Mouse (Mus musculus) bone marrow, adult 2 months (tissue): ENCODE data around the gene Itih3. TPM values are rescaled to one million over a fixed set of nuclear protein-coding genes. Genes with fewer than 3 reads are reported as not detected.

ENCODE experiments used
- H3K27ac ChIP-seq: fragments of 200-500 bp; 2 replicates; pipeline ENCODE4 v1.5.1; 2012; ENCODE audit warnings: low read depth, mild to moderate bottlenecking, control low read depth, inconsistent platforms, low read length; ENCODE audit not compliant: control insufficient read depth, poor library complexity, insufficient read depth
- H3K4me1 ChIP-seq: fragments of 200-500 bp; 2 replicates; pipeline ENCODE4 v1.6.1; 2011; ENCODE audit warnings: low read length; ENCODE audit not compliant: control insufficient read depth, insufficient read depth
- H3K4me3 ChIP-seq: fragments of 200-500 bp; replicated peaks from 2 replicates; pipeline ENCODE3; 2011; ENCODE audit warnings: mild to moderate bottlenecking, low read depth, low read length, control low read depth; ENCODE audit not compliant: control insufficient read depth
- CTCF ChIP-seq: fragments of 200-500 bp; IDR thresholded peaks from 2 replicates; pipeline ENCODE4 v1.5.1; 2011; ENCODE audit warnings: low read length, control low read depth; ENCODE audit not compliant: control insufficient read depth, insufficient read depth
- POLR2A ChIP-seq: fragments of 200-500 bp; IDR thresholded peaks from 2 replicates; pipeline ENCODE4 v1.6.1; 2011; ENCODE audit warnings: low read depth, mild to moderate bottlenecking, control low read depth, low read length, borderline replicate concordance; ENCODE audit not compliant: control insufficient read depth
- WGBS: fragments of 180-500 bp; shearing (Covaris S2); methylation state at CpG from one replicate; pipeline ENCODE4 v1.1.7; 2018; 5-methylcytosine and 5-hydroxymethylcytosine counted together
- polyA plus RNA-seq: library from polyadenylated mRNA; stranded (reverse); fragments of >200 nt; gene quantifications from 2 replicates; pipeline ENCODE4 v1.2.4, GENCODE M21; 2011; ENCODE audit warnings: low replicate concordance; ENCODE audit not compliant: missing spikeins, insufficient read depth, insufficient read length

Gene Itih3
- polyA plus RNA-seq, 1 experiment: 3.0 TPM

- 64% methylated on average over 8 of the region's 8 CpGs for WGBS
- Histone ChIP-seq H3K27ac (no peak overlapping the region), H3K4me1 (peaks cover 2% of the 10 kb centered on the region; the same call in 1 of the 2 replicates), H3K4me3 (no peak overlapping the region)
- no peak for TF ChIP-seq CTCF
These were observed 12.4 kb downstream of the Itih3 start for GRCm38 (mm10) chr14:30911141-30911540.

- 51% methylated on average over 3 of the region's 3 CpGs for WGBS
- peaks cover 2% of the 10 kb centered on the region; the same call in 1 of the 2 replicates for H3K4me1 ChIP-seq
- no peak overlapping the region for H3K27ac ChIP-seq
- H3K4me3 ChIP-seq: no peak overlapping the region
- no peak for TF ChIP-seq CTCF
- TF ChIP-seq POLR2A: no peak
These were observed 15.7 kb downstream of the Itih3 start for GRCm38 (mm10) chr14:30907814-30908265.

DNA sequence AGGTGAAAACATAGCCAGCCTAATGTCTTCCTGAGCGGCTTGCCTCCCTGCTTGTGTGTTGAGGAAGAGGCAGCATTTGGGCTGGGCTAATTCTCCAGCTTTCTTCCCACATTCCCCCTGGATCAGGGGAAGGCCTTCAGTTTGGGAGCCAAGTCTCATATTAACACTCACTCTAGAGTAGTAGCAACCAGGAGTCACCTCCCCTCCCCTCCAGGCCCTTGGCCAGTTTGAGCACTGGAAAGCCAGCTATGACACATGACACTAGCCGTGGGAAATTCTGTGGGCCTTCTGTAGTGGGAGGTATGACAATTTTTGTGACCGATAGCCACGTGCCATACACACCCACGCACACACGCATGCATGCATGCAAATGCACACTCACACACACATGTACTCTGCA is 17.6 kb downstream of the Itih3 start:
- Histone ChIP-seq H3K4me1 (peaks cover 2% of the 10 kb centered on the region; the same call in 1 of the 2 replicates), H3K4me3 (no peak overlapping the region), H3K27ac (no peak overlapping the region)
- TF ChIP-seq POLR2A (no peak), CTCF (no peak)
- whole genome bisulfite sequencing: 86% methylated on average over 6 of the region's 6 CpGs

- peaks cover 2% of the 10 kb centered on the region; the same call in 1 of the 2 replicates for H3K4me1 ChIP-seq
- H3K4me3 ChIP-seq: no peak overlapping the region
- no peak overlapping the region for H3K27ac ChIP-seq
- WGBS: 74% methylated on average over 8 of the region's 8 CpGs
- TF ChIP-seq CTCF (no peak), POLR2A (no peak)
These were observed 19.3 kb downstream of the Itih3 start for GRCm38 (mm10) chr14:30904307-30904706.

GRCm38 (mm10) chr14:30903036-30903435 is 20.5 kb downstream of the Itih3 start:
- H3K4me1 ChIP-seq: peaks cover under 1% of the 10 kb centered on the region; the same call in 1 of the 2 replicates
- no peak overlapping the region for H3K4me3 ChIP-seq
- H3K27ac ChIP-seq: no peak overlapping the region
- TF ChIP-seq POLR2A (no peak), CTCF (no peak)
- WGBS: 45% methylated on average over 3 of the region's 3 CpGs

DNA sequence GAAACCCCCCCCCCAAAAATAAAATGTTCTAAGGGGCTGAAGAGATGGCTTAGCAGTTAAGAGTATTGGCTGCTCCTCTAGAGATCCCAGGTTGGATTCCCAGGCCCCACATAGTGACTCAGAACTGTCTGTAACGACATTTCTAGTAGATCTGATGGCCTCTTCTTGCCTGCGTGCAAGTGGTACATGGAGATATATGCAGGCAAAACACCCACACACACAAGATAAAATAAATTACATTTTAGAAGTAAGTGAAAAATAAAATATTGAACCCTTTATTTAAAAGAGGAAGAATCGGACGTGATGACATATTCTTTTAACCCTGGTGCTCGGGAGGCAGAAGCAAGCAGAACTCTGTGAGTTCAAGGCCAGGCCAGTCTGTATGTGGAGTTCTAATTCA is 20.9 kb downstream of the Itih3 start:
- no peak for TF ChIP-seq POLR2A
- no peak for TF ChIP-seq CTCF
- WGBS: 70% methylated on average over 5 of the region's 5 CpGs
- no peaks in the 10 kb centered on the region for H3K4me1 ChIP-seq
- H3K4me3 ChIP-seq: no peak overlapping the region
- H3K27ac ChIP-seq: no peak overlapping the region

DNA sequence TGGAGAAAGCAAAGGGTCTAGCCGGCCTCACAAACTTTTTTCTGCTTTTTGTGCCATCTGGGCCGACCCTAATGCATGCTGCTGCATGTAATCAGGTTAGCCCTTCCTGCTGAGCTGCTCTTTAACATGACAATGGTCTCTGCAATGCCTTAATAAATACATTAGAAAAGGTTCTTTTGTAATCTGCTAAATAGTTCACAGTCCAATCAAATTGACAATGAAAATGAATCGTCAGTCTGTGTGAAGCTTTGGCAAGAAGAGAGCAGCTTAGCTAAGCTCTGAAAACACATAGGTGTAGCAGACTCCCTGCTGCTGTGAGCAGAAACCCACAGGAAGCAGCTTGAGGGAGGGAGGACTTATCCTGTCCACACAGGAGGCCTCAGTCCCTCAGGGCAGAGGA is 23.6 kb downstream of the Itih3 start:
- WGBS: 65% methylated on average over 3 of the region's 3 CpGs
- Histone ChIP-seq H3K4me3 (no peak overlapping the region), H3K4me1 (no peaks in the 10 kb centered on the region), H3K27ac (no peak overlapping the region)
- no peak for TF ChIP-seq POLR2A
- no peak for TF ChIP-seq CTCF

- Histone ChIP-seq H3K27ac (no peak overlapping the region), H3K4me1 (peaks cover 3% of the 10 kb centered on the region; the same call in 1 of the 2 replicates), H3K4me3 (no peak overlapping the region)
- 5% methylated on average over 9 of the region's 9 CpGs for WGBS
- TF ChIP-seq POLR2A (no peak), CTCF (no peak)
These were observed 35.3 kb downstream of the Itih3 start for GRCm38 (mm10) chr14:30888271-30888732.

DNA sequence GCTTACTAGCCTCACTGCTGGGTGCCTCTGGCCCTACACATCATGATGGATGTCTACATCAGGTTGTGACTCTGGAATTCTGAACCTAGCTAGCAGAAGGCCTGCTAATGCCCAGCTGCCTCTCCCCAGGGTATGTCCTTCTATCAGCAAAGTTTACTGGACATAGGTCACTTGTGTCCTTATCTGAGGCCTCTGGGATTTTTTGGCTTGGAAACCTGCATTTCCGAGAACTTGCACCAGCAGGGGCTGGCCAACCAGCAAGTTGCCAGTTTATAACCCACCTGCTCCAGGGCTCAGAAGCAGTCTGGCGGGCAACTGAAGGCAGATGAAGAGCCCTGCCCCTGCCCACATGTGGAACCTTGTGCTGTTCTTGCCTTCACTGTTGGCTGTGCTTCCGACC is 37.4 kb downstream of the Itih3 start, which contains the start of gene Itih4:
Gene Itih4, plus strand, starts transcription at position 273 of the 400 bp plus-strand sequence.
- WGBS: 84% methylated on average over 3 of the region's 3 CpGs
- Histone ChIP-seq H3K4me1 (peaks cover 3% of the 10 kb centered on the region; the same call in 1 of the 2 replicates), H3K4me3 (no peak within 1 kb of the TSS), H3K27ac (no peak within 1 kb of the TSS)
- TF ChIP-seq POLR2A (no peak), CTCF (no peak)
